Mouse (Mus musculus) adipose tissue, adult 10 weeks (tissue): ENCODE results near the gene Gpr173. TPM values are rescaled to one million over a fixed set of nuclear protein-coding genes. Genes with fewer than 3 reads are reported as not detected.

Source experiments
- polyA plus RNA-seq: library from polyadenylated mRNA; stranded (reverse); fragments of 350-450 nt; fragmentation: Illumina TruSeq; extraction: RNeasy Lipid Tissue Mini Kit (QIAGEN cat#74804); gene quantifications from one replicate; pipeline ENCODE4 v1.2.3, GENCODE M21; 2014; ENCODE audit warnings: low read depth, low replicate concordance

The Gpr173 gene
- polyA plus RNA-seq, result 2.1 TPM

DNA sequence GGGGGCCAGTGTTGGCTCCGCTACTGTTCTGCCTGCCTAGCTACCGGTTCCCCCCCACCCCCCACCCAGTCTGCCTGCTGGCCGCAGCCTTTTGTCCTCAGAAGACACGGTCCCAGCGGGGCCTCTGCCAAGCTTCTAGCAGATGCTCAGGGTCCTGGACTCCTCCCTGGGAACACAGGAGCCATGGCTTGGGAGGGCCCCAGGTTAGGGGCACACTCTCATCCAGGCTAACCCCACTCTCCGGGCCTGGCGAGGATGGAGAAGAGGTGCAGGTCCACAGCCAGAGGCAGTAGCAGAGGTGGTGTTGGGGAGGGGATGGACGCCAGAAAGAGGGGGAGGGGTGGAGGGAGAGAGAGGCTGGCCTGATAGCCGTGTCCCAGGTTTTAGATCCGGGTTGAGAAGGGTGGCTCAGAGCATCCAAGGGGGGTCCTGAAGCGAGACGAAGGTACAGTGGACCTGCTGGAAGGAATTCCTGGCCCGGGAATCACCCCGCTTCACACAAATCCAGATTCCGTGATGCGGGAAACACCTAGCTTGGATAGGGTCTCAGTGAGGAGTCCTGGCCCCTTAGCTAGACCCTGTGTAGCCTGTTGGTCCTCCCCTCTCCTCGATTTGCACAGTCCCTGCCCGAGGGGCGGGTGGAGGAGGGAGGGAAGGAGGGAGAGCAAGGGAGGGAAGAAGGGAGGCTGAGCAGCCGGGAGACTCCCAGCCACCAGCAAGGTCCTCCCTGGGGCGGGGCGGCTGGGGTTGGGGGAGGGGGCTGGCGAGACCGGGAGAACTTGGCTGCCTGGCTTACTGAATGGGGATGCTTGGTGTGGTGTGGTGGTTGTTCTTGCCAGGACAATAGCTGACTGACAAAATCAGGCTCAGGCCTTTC lies at the start of gene Gpr173:
Gpr173 (minus strand) TSS at position 308 of the 877 bp plus-strand sequence.

DNA sequence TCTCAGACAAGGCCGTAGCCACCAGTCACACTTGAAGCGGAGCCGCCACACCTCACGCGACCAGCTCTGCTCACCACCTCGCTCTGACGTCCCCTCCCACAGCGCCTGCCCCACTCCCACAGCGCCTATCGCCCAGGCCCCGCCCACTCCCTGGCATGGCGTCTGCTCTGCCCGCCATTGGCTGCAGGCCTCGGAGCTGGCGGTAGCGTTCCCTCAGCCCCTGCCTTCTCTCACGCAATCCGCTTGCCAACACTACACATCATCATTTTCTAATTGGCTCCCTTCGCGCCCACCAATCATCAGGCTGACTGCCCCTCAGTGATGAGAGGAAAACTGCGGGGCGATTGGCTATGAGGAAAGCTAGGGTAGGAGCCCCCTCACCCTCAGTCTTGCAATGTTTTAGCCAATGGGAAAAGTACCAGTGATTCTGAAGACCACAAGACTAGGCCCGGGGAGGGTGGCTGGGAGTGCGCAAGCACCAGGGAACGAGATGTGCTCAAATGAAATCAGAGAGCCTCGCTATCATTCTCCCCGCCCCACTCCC lies 26.1 kb downstream of the Gpr173 start, which contains the start of gene Tspyl2:
Tspyl2 (minus strand) TSS at position 68 of the 544 bp plus-strand sequence.

DNA sequence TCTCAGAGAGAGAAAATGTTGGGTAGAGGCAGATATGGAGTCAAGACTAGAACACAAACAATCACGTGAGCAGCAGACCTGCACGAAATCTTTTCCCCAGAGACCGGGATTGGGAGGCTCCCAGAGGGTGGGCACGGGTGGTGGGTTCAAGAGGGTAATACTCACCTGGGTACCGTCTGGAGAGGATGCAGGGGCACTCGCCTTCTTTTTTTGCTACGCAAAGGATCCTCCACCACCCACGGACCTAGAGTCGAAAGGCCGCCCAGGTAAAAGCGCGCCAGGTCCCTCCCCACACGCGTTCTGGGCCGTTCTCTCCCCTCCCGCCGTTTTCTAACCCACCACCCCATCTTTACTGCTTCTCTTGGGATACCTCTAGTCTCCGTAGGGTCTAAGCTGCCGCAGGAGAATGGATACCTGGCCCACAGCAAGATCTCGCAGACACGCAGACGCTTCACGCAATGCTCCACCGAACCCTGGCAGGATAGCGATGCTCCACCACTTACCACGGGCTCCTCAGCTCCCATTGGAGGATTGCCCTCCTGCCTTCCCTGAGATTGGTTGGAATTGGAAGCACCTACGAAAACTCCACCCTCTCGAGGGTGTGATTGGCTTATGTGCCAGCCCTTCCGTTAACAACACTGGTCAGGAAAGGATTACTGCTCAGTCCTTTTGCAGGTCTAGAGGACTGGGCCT lies 41.4 kb downstream of the Gpr173 start, which contains the start of gene Kantr:
Kantr (minus strand) TSS at position 500 of the 693 bp plus-strand sequence.

Other genes starting within 250 kb of the Gpr173 start
- 10.0 TPM for gene Iqsec2, start 224.4 kb downstream of the Gpr173 start, polyA plus RNA-seq
- 21.3 TPM for gene Kdm5c, start 135.7 kb downstream of the Gpr173 start, polyA plus RNA-seq
- gene Kantr, start 41.2 kb downstream of the Gpr173 start, polyA plus RNA-seq, result 10.5 TPM
- gene Tspyl2, start 26.3 kb downstream of the Gpr173 start, polyA plus RNA-seq, result 65.4 TPM
- not detected for gene Cldn34a, start 194.6 kb upstream of the Gpr173 start, polyA plus RNA-seq